Mouse (Mus musculus) kidney, postnatal 4 days (tissue): ENCODE results near the gene Fcho1.
"Not testable (repeated sequence)": the region's sequence is repeated elsewhere in the genome, so short reads cannot be mapped to it uniquely, and the experiment has no call there.

Source experiments
- DNase-seq, 2 experiments: peaks; one replicate each; pipeline ENCODE4 v3.0.0; 2021; ENCODE audit warnings: mixed read lengths in 2 of 2

Fcho1 gene

GRCm38 (mm10) chr8:71717096-71717495, 8.4 kb downstream of the Fcho1 start:
- no peak for DNase-seq

- no peak for DNase-seq
These were observed 8.9 kb downstream of the Fcho1 start for GRCm38 (mm10) chr8:71716561-71717053.

- no peak for DNase-seq
These were observed 10.0 kb downstream of the Fcho1 start for GRCm38 (mm10) chr8:71715531-71715930.

GRCm38 (mm10) chr8:71711574-71711973, 13.9 kb downstream of the Fcho1 start:
- no peak for DNase-seq

- peak; percentile 94 for DNase-seq
These were observed 15.6 kb downstream of the Fcho1 start for GRCm38 (mm10) chr8:71709800-71710446.

- no peak for DNase-seq
These were observed 16.2 kb downstream of the Fcho1 start for GRCm38 (mm10) chr8:71709134-71709799.

GRCm38 (mm10) chr8:71707874-71708273, 17.6 kb downstream of the Fcho1 start:
- peak; percentile 74 to 79 for DNase-seq

- not testable (repeated sequence) for DNase-seq
These were observed 22.1 kb downstream of the Fcho1 start for GRCm38 (mm10) chr8:71703400-71703799.

GRCm38 (mm10) chr8:71702923-71703322, 22.6 kb downstream of the Fcho1 start:
- DNase-seq, result no peak

GRCm38 (mm10) chr8:71702087-71702432, 23.5 kb downstream of the Fcho1 start:
- no peak for DNase-seq

GRCm38 (mm10) chr8:71701414-71702086, 24.0 kb downstream of the Fcho1 start, which contains the start of gene B3gnt3:
B3gnt3 (minus strand) TSS chr8:71701789.
- DNase-seq, result peak in 1 of 2 experiments; percentile 10

GRCm38 (mm10) chr8:71700493-71701269, 24.8 kb downstream of the Fcho1 start:
- peak; percentile 47 to 61 for DNase-seq

GRCm38 (mm10) chr8:71695456-71695855, 30.1 kb downstream of the Fcho1 start:
- DNase-seq, result not testable (repeated sequence)

GRCm38 (mm10) chr8:71693166-71694041, 32.1 kb downstream of the Fcho1 start:
- peak in 1 of 2 experiments; percentile 45 for DNase-seq

- DNase-seq, result no peak
These were observed 33.0 kb downstream of the Fcho1 start for GRCm38 (mm10) chr8:71692509-71692908.

GRCm38 (mm10) chr8:71689028-71689427, 36.5 kb downstream of the Fcho1 start, which contains the start of gene Insl3:
Insl3 (plus strand) TSS chr8:71689214.
- no peak for DNase-seq

GRCm38 (mm10) chr8:71687616-71688015, 37.9 kb downstream of the Fcho1 start:
- DNase-seq, result no peak

- peak; percentile 51 to 68 for DNase-seq
These were observed 39.3 kb downstream of the Fcho1 start for GRCm38 (mm10) chr8:71686143-71686734.

GRCm38 (mm10) chr8:71685573-71685972, 39.9 kb downstream of the Fcho1 start:
- peak in 1 of 2 experiments; percentile 21 for DNase-seq

GRCm38 (mm10) chr8:71684701-71685100, 40.8 kb downstream of the Fcho1 start:
- no peak for DNase-seq

- no peak for DNase-seq
These were observed 42.7 kb downstream of the Fcho1 start for GRCm38 (mm10) chr8:71682832-71683231.
